Mouse (Mus musculus) embryonic facial prominence, embryonic 13.5 days (tissue): ENCODE results near the gene Trim75. TPM values are rescaled to one million over a fixed set of nuclear protein-coding genes. Genes with fewer than 3 reads are reported as not detected.

ENCODE experiments used
- ATAC-seq: fragments of 200-750 bp; cut with Nextera tagmentation; 2 replicates; pipeline ENCODE4 v1.8.0; 2017; ENCODE audit warnings: low read depth; ENCODE audit not compliant: insufficient number of reproducible peaks, insufficient read depth, low FRiP score, low TSS enrichment
- H3K27ac ChIP-seq: fragments of 300-500 bp; sonication (generic); 2 replicates; pipeline ENCODE4 v1.5.1; 2015; ENCODE audit warnings: moderate library complexity, mild to moderate bottlenecking, inconsistent platforms
- H3K27me3 ChIP-seq: fragments of 300-500 bp; sonication (generic); 2 replicates; pipeline ENCODE4 v1.6.1; 2015; ENCODE audit warnings: mild to moderate bottlenecking, inconsistent platforms
- H3K36me3 ChIP-seq: fragments of 300-500 bp; sonication (generic); 2 replicates; pipeline ENCODE4 v1.6.1; 2015; ENCODE audit warnings: mild to moderate bottlenecking, inconsistent platforms
- H3K4me1 ChIP-seq: fragments of 300-500 bp; sonication (generic); 2 replicates; pipeline ENCODE4 v1.6.1; 2015; ENCODE audit warnings: inconsistent platforms
- H3K4me2 ChIP-seq: fragments of 300-500 bp; sonication (generic); 2 replicates; pipeline ENCODE4 v1.6.1; 2015; ENCODE audit warnings: moderate library complexity, mild to moderate bottlenecking, inconsistent platforms
- H3K4me3 ChIP-seq: fragments of 300-500 bp; sonication (generic); 2 replicates; pipeline ENCODE4 v1.5.1; 2015; ENCODE audit warnings: mild to moderate bottlenecking, inconsistent platforms
- H3K9ac ChIP-seq: fragments of 300-500 bp; sonication (generic); 2 replicates; pipeline ENCODE4 v1.6.1; 2015; ENCODE audit warnings: mild to moderate bottlenecking, inconsistent platforms
- H3K9me3 ChIP-seq: fragments of 300-500 bp; sonication (generic); 2 replicates; pipeline ENCODE4 v1.6.1; 2016; ENCODE audit warnings: inconsistent platforms
- WGBS: fragments of 180-500 bp; shearing (Covaris S2); methylation state at CpG from one replicate; pipeline ENCODE4 v1.1.7; 2015; ENCODE audit warnings: mixed read lengths; 5-methylcytosine and 5-hydroxymethylcytosine counted together
- polyA plus RNA-seq: library from polyadenylated mRNA; unstranded; fragments of >200 nt; fragmentation: Nextera tagmentation; extraction: Ambion mirVana; gene quantifications from 2 replicates; pipeline ENCODE4 v1.2.1, GENCODE M21; 2015

The Trim75 gene
- polyA plus RNA-seq, 1 experiment from 2014 or later, result not detected

DNA sequence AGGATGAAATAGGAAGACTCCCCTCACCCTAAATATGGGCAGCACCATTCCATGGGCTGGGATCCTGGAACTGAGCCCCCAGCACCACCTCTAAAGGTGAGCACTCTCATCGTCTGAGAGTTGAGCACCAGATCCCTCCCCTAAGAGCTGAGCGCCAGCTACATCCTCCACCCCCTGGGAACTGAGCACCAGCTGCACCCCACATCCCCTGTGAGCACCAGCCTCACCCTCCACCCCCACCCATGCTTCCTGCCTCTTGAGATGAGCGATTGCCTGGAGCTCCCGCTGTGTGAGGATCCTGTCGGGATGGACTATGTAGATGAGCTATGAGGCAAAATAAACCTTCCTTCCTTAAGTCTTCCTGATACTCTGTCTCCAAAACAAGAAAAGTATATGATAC lies 44.7 kb downstream of the Trim75 start:
- no peak overlapping the region for H3K9ac ChIP-seq
- H3K4me2 ChIP-seq, result no peak overlapping the region
- H3K27me3 ChIP-seq, result peaks cover 24% of the 10 kb centered on the region
- 14% methylated on average over 5 of the region's 5 CpGs for WGBS
- ATAC-seq, result no peak
- no peaks in the 10 kb centered on the region for H3K36me3 ChIP-seq
- no peak overlapping the region for H3K27ac ChIP-seq
- H3K4me1 ChIP-seq, result peaks cover 5% of the 10 kb centered on the region; the same call in 1 of the 2 replicates
- no peaks in the 10 kb centered on the region for H3K9me3 ChIP-seq
- no peak overlapping the region for H3K4me3 ChIP-seq

DNA sequence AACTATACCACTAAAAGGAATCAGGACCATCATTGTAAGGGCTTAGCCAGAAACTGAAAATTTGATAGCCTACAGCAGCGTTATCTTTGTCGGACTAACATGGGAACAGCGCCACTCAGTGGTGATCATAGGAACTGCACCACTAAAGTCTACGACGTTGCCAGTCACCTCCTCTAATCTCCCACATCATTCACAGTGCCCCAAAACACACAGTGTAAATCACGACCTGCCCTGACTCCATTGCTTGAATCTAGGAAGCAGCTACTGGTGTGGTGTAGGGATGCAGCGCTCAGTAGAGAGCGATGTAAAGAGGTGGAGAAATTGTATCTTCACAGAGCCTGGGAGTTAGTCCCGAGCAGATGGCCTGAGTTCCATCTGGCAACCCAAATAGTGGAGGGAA lies 46.1 kb downstream of the Trim75 start:
- Histone ChIP-seq H3K36me3 (no peaks in the 10 kb centered on the region), H3K4me2 (0 out of 2 replicates have a peak overlapping the region, but pooled peaks have one; percentile 14), H3K4me1 (0 out of 2 replicates have a peak, but pooled peaks cover 2% of the 10 kb centered on the region), H3K4me3 (no peak overlapping the region), H3K9ac (no peak overlapping the region), H3K27ac (no peak overlapping the region), H3K27me3 (peaks cover 24% of the 10 kb centered on the region), H3K9me3 (no peaks in the 10 kb centered on the region)
- 12% methylated on average over 9 of the region's 9 CpGs for WGBS
- ATAC-seq, result no peak

DNA sequence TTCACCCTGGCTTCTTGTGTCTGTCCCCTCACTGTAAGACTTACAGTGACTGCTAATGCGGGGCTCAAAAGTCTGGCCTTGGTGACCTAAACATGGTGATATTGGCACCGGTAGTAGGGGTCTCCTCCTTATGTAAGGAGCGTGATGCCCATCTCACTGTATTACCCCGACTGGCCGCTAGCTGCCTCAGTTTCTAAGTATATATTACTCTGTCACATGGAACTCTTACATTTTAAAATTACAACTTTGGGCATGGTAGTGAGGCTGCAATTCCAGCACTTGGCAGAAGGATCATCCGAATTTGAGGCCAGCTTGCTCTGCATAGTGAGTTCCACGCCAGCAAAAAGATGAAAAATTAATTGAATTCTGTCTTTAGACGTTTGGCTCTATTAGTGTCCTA lies 46.6 kb downstream of the Trim75 start:
- Histone ChIP-seq H3K9ac (no peak overlapping the region), H3K36me3 (no peaks in the 10 kb centered on the region), H3K27me3 (peaks cover 24% of the 10 kb centered on the region), H3K4me3 (no peak overlapping the region), H3K4me1 (no peaks in the 10 kb centered on the region), H3K4me2 (no peak overlapping the region), H3K27ac (no peak overlapping the region), H3K9me3 (no peaks in the 10 kb centered on the region)
- no peak for ATAC-seq
- WGBS, result 75% methylated on average over 8 of the region's 8 CpGs

DNA sequence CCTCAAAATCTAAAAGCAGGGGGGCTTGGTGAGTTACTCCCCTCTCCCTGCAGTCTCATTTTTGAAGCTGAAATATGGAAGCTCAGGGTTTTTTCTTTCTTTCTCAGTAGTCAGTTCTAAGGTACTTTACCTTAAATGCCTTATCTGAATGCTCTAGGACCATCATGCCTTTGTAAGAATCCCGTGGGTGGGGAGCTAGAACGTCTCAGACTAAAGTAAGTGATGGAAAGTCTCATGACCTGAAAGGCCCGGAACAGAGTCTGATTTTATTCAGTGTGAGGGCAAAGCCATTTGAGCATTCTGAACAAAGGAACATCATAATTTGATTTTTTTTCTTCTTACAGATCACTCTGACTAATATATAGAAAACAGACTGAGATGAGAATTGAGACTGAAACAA lies 52.6 kb downstream of the Trim75 start:
- no peaks in the 10 kb centered on the region for H3K9me3 ChIP-seq
- 51% methylated on average over 3 of the region's 3 CpGs for WGBS

More for the DNA sequence above, 52.6 kb downstream of the Trim75 start:
- Histone ChIP-seq H3K27me3 (no peaks in the 10 kb centered on the region), H3K9ac (no peak overlapping the region), H3K36me3 (no peaks in the 10 kb centered on the region), H3K4me3 (no peak overlapping the region), H3K4me1 (no peaks in the 10 kb centered on the region; the same call in 1 of the 2 replicates), H3K27ac (no peak overlapping the region), H3K4me2 (no peak overlapping the region)
- ATAC-seq, result no peak

Other genes starting within 250 kb of the Trim75 start
- gene Klhl2, start 137.8 kb downstream of the Trim75 start, polyA plus RNA-seq, result 5.0 and 11.8 TPM in 2 replicates
- 22.0 and 24.8 TPM in 2 replicates for gene Tmem192, start 40.6 kb downstream of the Trim75 start, polyA plus RNA-seq
- gene Trim61, start 30.7 kb upstream of the Trim75 start, polyA plus RNA-seq, result 0.14 TPM in 1 of 2 replicates, not detected in the other
- gene Trim60, start 30.8 kb upstream of the Trim75 start, polyA plus RNA-seq, result not detected in 2 replicates
- 6.8 and 9.5 TPM in 2 replicates for gene Apela, start 49.5 kb upstream of the Trim75 start, polyA plus RNA-seq
- gene Gm10663, start 87.2 kb upstream of the Trim75 start, polyA plus RNA-seq, result not detected in 2 replicates
- gene BC030870, start 141.7 kb upstream of the Trim75 start, polyA plus RNA-seq, result not detected in 2 replicates